Mouse (Mus musculus): ENCODE measurements around the gene Gsto1. TPM values are rescaled to one million over a fixed set of nuclear protein-coding genes. Genes with fewer than 3 reads are reported as not detected.

Gene Gsto1
- polyA plus RNA-seq, 1 experiment from 2014 or later: 110 TPM

DNA sequence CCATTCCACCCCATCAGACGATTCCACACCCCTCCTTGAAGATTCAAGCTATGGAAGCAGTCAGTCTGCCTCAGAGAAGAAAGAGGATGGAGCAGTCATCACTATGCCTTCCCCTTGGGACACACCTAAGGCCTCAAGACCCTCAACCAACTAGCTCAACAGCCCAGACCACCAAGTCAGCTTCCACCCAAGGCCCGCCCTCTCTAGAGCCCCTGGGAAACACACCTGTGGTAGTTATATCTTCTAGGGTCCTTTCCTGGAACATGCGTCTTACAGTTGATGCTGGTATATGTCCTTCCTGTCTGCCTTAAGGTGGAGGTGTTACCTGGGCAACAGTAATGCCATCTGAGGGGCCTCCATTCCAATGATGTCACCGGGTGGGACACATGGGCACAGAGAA lies 59.4 kb downstream of the Gsto1 start:
- Histone ChIP-seq H3K27me3 (no peaks in the 10 kb centered on the region), H3K4me2 (replicated peaks) (no peak overlapping the region), H3K4me1 (peaks cover 37% of the 10 kb centered on the region), H3K9me3 (no peaks in the 10 kb centered on the region), H3K36me3 (no peaks in the 10 kb centered on the region), H3K27ac (replicated peaks) (no peak overlapping the region), H3K9ac (replicated peaks) (no peak overlapping the region), H3K4me3 (no peak overlapping the region)
- ATAC-seq (replicated peaks): no peak
- WGBS: 91% methylated on average over 4 of the region's 4 CpGs

Other genes starting within 250 kb of the Gsto1 start
- 0.18 and 0.55 TPM in 2 replicates for gene Col17a1, start 162.9 kb upstream of the Gsto1 start, polyA plus RNA-seq (2015; fragmentation: Nextera tagmentation; extraction: Ambion mirVana)
- gene Sfr1, start 123.3 kb upstream of the Gsto1 start, polyA plus RNA-seq (2015; fragmentation: Nextera tagmentation; extraction: Ambion mirVana): 183 and 185 TPM in 2 replicates
- gene Gsto2, start 10.6 kb downstream of the Gsto1 start, polyA plus RNA-seq (2015; fragmentation: Nextera tagmentation; extraction: Ambion mirVana): 0.86 and 1.3 TPM in 2 replicates
- 0.82 and 2.6 TPM in 2 replicates for gene Cfap43, start 64.3 kb downstream of the Gsto1 start, polyA plus RNA-seq (2015; fragmentation: Nextera tagmentation; extraction: Ambion mirVana)
- gene Itprip, start 64.3 kb downstream of the Gsto1 start, polyA plus RNA-seq (2015; fragmentation: Nextera tagmentation; extraction: Ambion mirVana): 7.7 and 8.6 TPM in 2 replicates
- gene Cfap58, start 82.7 kb downstream of the Gsto1 start, polyA plus RNA-seq (2015; fragmentation: Nextera tagmentation; extraction: Ambion mirVana): 0.32 and 0.37 TPM in 2 replicates

Measured in forebrain, embryonic 15.5 days (tissue).